Mouse (Mus musculus): ENCODE results near the gene Plek. TPM values are rescaled to one million over a fixed set of nuclear protein-coding genes. Genes with fewer than 3 reads are reported as not detected.
A peak's percentile ranks its signal among the peaks of the same experiment; 100 is the strongest.

Gene Plek
- total and polyA plus RNA-seq, 3 experiments, result 166 to 354 (median 223) TPM

DNA sequence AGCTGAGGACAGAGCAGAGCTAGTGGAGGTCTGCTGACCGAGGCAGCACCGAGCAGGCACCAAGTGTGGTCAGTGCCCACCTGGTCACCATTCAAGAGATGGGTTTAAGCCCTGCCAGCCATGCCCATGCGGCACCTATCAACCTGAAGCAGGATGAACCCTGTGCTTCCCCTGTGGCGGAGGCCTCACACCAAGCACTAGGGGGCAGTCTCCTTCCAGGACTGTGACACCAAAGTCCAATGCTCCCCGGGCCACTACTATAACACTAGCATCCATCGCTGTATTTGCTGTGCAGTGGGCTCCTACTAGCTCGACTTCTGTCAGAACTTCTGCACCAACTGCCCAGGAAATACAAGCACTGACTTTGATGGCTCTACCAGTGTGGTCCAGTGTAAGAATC lies 32.9 kb downstream of the Plek start:
- Histone ChIP-seq H3K36me3 (replicated peaks in 1 of 2; ENCODE audit: control insufficient read depth in 1 of 2, insufficient read depth in 1 of 2, low read length in 1 of 2) (no peaks in the 10 kb centered on the region), H3K9me3 (replicated peaks; ENCODE audit: low read length) (peaks cover 12% of the 10 kb centered on the region), H3K4me1 (ENCODE audit: control insufficient read depth in 1 of 2, insufficient read depth in 2 of 2) (peaks cover 0 to 8% of the 10 kb centered on the region in 2 experiments; a peak in 2 of 4 replicates), H3K4me2 (ENCODE audit: insufficient read depth, low read depth, poor library complexity, severe bottlenecking) (no peak overlapping the region), H3K4me3 (replicated peaks in 1 of 3; ENCODE audit: low read depth in 2 of 3, low read length in 2 of 3, poor library complexity in 1 of 3) (no peak overlapping the region), H3K27ac (ENCODE audit: insufficient read depth, low read depth) (no peak overlapping the region), H3K27me3 (replicated peaks) (no peaks in the 10 kb centered on the region), H3K79me2 (replicated peaks; ENCODE audit: control insufficient read depth, extremely low read depth, insufficient read depth, poor library complexity, severe bottlenecking) (no peaks in the 10 kb centered on the region), H3K9ac (ENCODE audit: insufficient read depth, low read depth) (no peak overlapping the region)
- TF ChIP-seq JUN (IDR thresholded peaks at IDR 0.05; ENCODE audit: insufficient read depth, low read depth, low read length), result no peak
- TF ChIP-seq SMC3 (IDR thresholded peaks at IDR 0.05; ENCODE audit: low read depth, low read length), result peak; percentile 39
- no peak for TF ChIP-seq MAZ (IDR thresholded peaks at IDR 0.05; ENCODE audit: low read depth, low read length)
- no peak for TF ChIP-seq UBTF (IDR thresholded peaks at IDR 0.05; ENCODE audit: low read depth, low read length)
- TF ChIP-seq EP300 (IDR thresholded peaks at IDR 0.05; ENCODE audit: low read length), result no peak
- peak; percentile 46 for TF ChIP-seq RAD21 (IDR thresholded peaks at IDR 0.05; ENCODE audit: low read depth, low read length)
- TF ChIP-seq CTCF (conservative IDR thresholded peaks at IDR 0.05 in 1 of 2, IDR thresholded peaks at IDR 0.05 in 1 of 2; ENCODE audit: low read depth in 2 of 2, low read length in 2 of 2), result peak; percentile 11 to 63; a peak in 2 of 4 replicates
- no peak for TF ChIP-seq MXI1 (IDR thresholded peaks at IDR 0.05; ENCODE audit: low read depth, low read length)
- peak; percentile 34 for DNase-seq (ENCODE audit: extremely low read depth)
- in situ Hi-C loops (cut with MboI; ENCODE audit: low pct_ligation_motif_present, low pct_unique_long_range_greater_than_20kb, low sequenced_read_pairs), result no loop called here
- dilution Hi-C loops (cut with MboI; ENCODE audit: extremely low pct_ligation_motif_present, extremely low pct_unique_long_range_greater_than_20kb, low sequenced_read_pairs), result no loop called here

DNA sequence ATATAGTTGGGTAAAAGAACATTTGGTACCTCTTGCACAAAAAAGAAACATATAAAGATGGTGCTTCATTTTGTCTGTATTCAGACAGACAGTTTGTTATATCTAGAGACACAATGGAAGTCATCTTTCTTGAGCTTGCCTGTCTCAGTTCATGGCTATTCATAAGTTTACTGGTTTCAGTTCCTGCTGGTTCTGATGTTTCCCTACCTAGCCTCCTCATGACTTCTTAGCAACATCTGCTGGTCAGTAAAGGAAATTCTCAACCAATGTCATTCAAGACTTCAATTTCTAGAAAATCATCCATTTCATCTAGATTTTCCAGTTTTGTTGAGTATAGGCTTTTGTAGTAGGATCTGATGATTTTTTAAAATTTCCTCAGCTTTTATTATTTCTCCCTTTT lies 39.2 kb downstream of the Plek start:
- H3K9ac ChIP-seq (ENCODE audit: insufficient read depth, low read depth), result peak overlapping the region; percentile 46; the same call in 1 of the 2 replicates
- peaks cover 8 to 42% of the 10 kb centered on the region in 2 experiments; a peak in 3 of 4 replicates for H3K4me1 ChIP-seq (ENCODE audit: control insufficient read depth in 1 of 2, insufficient read depth in 2 of 2)
- dilution Hi-C loops (cut with MboI; ENCODE audit: extremely low pct_ligation_motif_present, extremely low pct_unique_long_range_greater_than_20kb, low sequenced_read_pairs) (no loop called here), in situ Hi-C loops (cut with MboI; ENCODE audit: low pct_ligation_motif_present, low pct_unique_long_range_greater_than_20kb, low sequenced_read_pairs) (no loop called here)
- H3K79me2 ChIP-seq (replicated peaks; ENCODE audit: control insufficient read depth, extremely low read depth, insufficient read depth, poor library complexity, severe bottlenecking), result peaks cover 5% of the 10 kb centered on the region
- no peak overlapping the region for H3K27ac ChIP-seq (ENCODE audit: insufficient read depth, low read depth)
- H3K36me3 ChIP-seq (replicated peaks in 1 of 2; ENCODE audit: control insufficient read depth in 1 of 2, insufficient read depth in 1 of 2, low read length in 1 of 2), result no peaks in the 10 kb centered on the region
- peak; percentile 89 for DNase-seq (ENCODE audit: extremely low read depth)
- no peak overlapping the region for H3K4me3 ChIP-seq (replicated peaks in 1 of 3; ENCODE audit: low read depth in 2 of 3, low read length in 2 of 3, poor library complexity in 1 of 3)
- H3K27me3 ChIP-seq (replicated peaks), result no peaks in the 10 kb centered on the region
- H3K9me3 ChIP-seq (replicated peaks; ENCODE audit: low read length), result peaks cover 2% of the 10 kb centered on the region
- H3K4me2 ChIP-seq (ENCODE audit: insufficient read depth, low read depth, poor library complexity, severe bottlenecking), result no peak overlapping the region; the same call in 1 of the 2 replicates
- TF ChIP-seq BHLHE40 (IDR thresholded peaks at IDR 0.05; ENCODE audit: low read depth, low read length) (no peak), NELFE (IDR thresholded peaks at IDR 0.05; ENCODE audit: low read depth, low read length) (no peak; the same call in 1 of the 2 replicates), TCF12 (IDR thresholded peaks at IDR 0.05; ENCODE audit: low read depth, low read length) (no peak), EP300 (IDR thresholded peaks at IDR 0.05; ENCODE audit: low read length) (peak; percentile 95), MYC (IDR thresholded peaks at IDR 0.05; ENCODE audit: low read depth, low read length) (peak; percentile 74), ZMIZ1 (IDR thresholded peaks at IDR 0.05; ENCODE audit: low read depth, low read length) (no peak), POLR2A (IDR thresholded peaks at IDR 0.05; ENCODE audit: low read depth, low read length) (no peak), USF1 (IDR thresholded peaks at IDR 0.05; ENCODE audit: low read depth, low read length) (no peak), HCFC1 (IDR thresholded peaks at IDR 0.05; ENCODE audit: low read depth, low read length) (no peak), CHD1 (IDR thresholded peaks at IDR 0.05; ENCODE audit: low read depth, low read length) (no peak), PAX5 (IDR thresholded peaks at IDR 0.05; ENCODE audit: low read length) (no peak), NRF1 (IDR thresholded peaks at IDR 0.05; ENCODE audit: low read depth, low read length) (no peak), SIN3A (IDR thresholded peaks at IDR 0.05; ENCODE audit: low read length) (peak; percentile 70; the same call in 1 of the 2 replicates), POLR2AphosphoS2 (IDR thresholded peaks at IDR 0.05; ENCODE audit: low read depth, low read length) (no peak), TBP (conservative IDR thresholded peaks at IDR 0.05; ENCODE audit: low read depth, low read length) (peak; percentile 72; the same call in 1 of the 2 replicates), MAZ (IDR thresholded peaks at IDR 0.05; ENCODE audit: low read depth, low read length) (no peak), MAX (IDR thresholded peaks at IDR 0.05; ENCODE audit: low read length) (no peak), UBTF (IDR thresholded peaks at IDR 0.05; ENCODE audit: low read depth, low read length) (no peak), MXI1 (IDR thresholded peaks at IDR 0.05; ENCODE audit: low read depth, low read length) (no peak; the same call in 1 of the 2 replicates), MEF2A (IDR thresholded peaks at IDR 0.05; ENCODE audit: borderline replicate concordance, low read depth, low read length) (peak; percentile 74), GABPA (IDR thresholded peaks at IDR 0.05; ENCODE audit: insufficient replicate concordance, low read depth, low read length) (no peak), KAT2A (IDR thresholded peaks at IDR 0.05; ENCODE audit: insufficient replicate concordance, low read length) (no peak), CHD2 (IDR thresholded peaks at IDR 0.05; ENCODE audit: low read length) (no peak), ELF1 (IDR thresholded peaks at IDR 0.05; ENCODE audit: low read depth, low read length) (peak; percentile 23; the same call in 1 of the 2 replicates), ZC3H11A (IDR thresholded peaks at IDR 0.05; ENCODE audit: low read depth, low read length) (peak; percentile 90), ZKSCAN1 (IDR thresholded peaks at IDR 0.05; ENCODE audit: borderline replicate concordance, low read depth, low read length) (no peak), MAFK (IDR thresholded peaks at IDR 0.05; ENCODE audit: insufficient replicate concordance, low read length) (no peak), CTCF (conservative IDR thresholded peaks at IDR 0.05 in 1 of 2, IDR thresholded peaks at IDR 0.05 in 1 of 2; ENCODE audit: low read depth in 2 of 2, low read length in 2 of 2) (peak in 1 of 2 experiments; percentile 95; a peak in 3 of 4 replicates), JUND (conservative IDR thresholded peaks at IDR 0.05; ENCODE audit: low read depth, low read length) (peak; percentile 67), JUN (IDR thresholded peaks at IDR 0.05; ENCODE audit: insufficient read depth, low read depth, low read length) (peak; percentile 34; the same call in 1 of the 2 replicates)

Measured in CH12.LX (cell line).